Mouse (Mus musculus) testis, postnatal 10 days (tissue): Measurements from ENCODE around the gene Olfr1446.

Experiments used
- DNase-seq: peaks from one replicate; pipeline ENCODE4 v3.0.0; 2021; ENCODE audit warnings: low spot score

The Olfr1446 gene

GRCm38 (mm10) chr19:12893424-12893823, at the start of gene Olfr1446:
Gene Olfr1446 (minus strand): TSS chr19:12893524.
- DNase-seq: no peak

GRCm38 (mm10) chr19:12930540-12930939, 37.2 kb upstream of the Olfr1446 start, which contains the start of gene Olfr1449:
Gene Olfr1449 (plus strand): TSS chr19:12930840.
- no peak for DNase-seq

- no peak for DNase-seq
Measured at GRCm38 (mm10) chr19:12924319-12924718, 31.0 kb upstream of the Olfr1446 start, which contains the start of gene Olfr1448. Gene Olfr1448 (minus strand): TSS chr19:12924419.

GRCm38 (mm10) chr19:12903643-12904042, 10.3 kb upstream of the Olfr1446 start, which contains the start of gene Olfr1447:
Gene Olfr1447 (minus strand): TSS chr19:12903743.
- DNase-seq: no peak

- no peak for DNase-seq
Measured at GRCm38 (mm10) chr19:12883555-12883954, 9.8 kb downstream of the Olfr1446 start, which contains the start of gene Olfr1445. Gene Olfr1445 (plus strand): TSS chr19:12883855.

- no peak for DNase-seq
Measured at GRCm38 (mm10) chr19:12856983-12857382, 36.3 kb downstream of the Olfr1446 start, which contains the start of gene Olfr1444. Gene Olfr1444 (plus strand): TSS chr19:12857283.

GRCm38 (mm10) chr19:12846382-12846781, 46.9 kb downstream of the Olfr1446 start, which contains the start of gene Gm5244:
Gene Gm5244 (plus strand): TSS chr19:12846682.
- no peak for DNase-seq

- DNase-seq: no peak
Measured at GRCm38 (mm10) chr19:12838507-12838906, 54.8 kb downstream of the Olfr1446 start.
